Mouse (Mus musculus): ENCODE data around the gene Gm8126. TPM values are rescaled to one million over a fixed set of nuclear protein-coding genes. Genes with fewer than 3 reads are reported as not detected.

Gm8126 gene
- 38.8 TPM for polyA plus RNA-seq (2014; fragmentation: Illumina TruSeq; extraction: RNeasy Lipid Tissue Mini Kit (QIAGEN cat#74804); ENCODE audit: low read depth, low replicate concordance)

DNA sequence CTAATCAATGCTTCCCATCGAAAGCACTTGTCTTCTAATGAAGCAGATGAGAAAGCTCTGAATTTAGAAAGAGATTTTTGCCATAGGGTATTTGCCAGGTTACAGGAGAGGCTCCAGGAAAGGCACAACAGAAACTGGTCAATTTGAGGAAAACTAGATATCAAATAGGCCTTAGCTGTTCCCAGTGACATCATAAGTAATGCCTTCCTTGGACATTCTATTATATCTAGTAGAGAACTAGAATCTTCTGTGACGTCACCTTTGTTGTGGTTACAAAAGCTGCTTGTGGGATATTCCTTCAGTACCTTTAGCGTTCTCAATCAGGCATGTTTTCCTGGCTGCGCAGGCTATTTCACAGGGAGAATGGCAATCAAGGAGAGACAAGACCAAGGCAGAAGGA is at the start of gene Gm8126:
Gene Gm8126, plus strand, starts transcription at position 301 of the 400 bp plus-strand sequence.

DNA sequence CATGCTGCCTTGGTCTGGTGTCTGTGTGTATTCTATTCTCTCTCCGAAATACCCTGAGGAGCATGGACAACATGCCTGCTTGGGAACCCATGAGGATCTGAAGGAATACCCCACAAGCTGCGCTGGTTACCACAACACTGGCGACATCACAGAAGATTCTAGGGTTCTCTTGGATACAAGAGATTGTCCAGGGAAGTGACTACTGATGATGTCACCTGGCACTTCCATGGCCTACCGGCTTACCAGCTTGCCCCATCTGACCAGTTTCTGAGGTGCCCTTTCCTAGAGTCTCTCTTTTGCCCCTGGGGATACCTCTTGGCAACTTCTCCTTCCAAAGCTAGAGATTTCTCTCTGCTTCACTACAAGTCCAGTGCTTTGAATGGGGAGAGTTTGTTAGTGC is 23.2 kb upstream of the Gm8126 start, which contains the start of gene Gm8122:
Gene Gm8122, minus strand, starts transcription at position 101 of the 400 bp plus-strand sequence.

DNA sequence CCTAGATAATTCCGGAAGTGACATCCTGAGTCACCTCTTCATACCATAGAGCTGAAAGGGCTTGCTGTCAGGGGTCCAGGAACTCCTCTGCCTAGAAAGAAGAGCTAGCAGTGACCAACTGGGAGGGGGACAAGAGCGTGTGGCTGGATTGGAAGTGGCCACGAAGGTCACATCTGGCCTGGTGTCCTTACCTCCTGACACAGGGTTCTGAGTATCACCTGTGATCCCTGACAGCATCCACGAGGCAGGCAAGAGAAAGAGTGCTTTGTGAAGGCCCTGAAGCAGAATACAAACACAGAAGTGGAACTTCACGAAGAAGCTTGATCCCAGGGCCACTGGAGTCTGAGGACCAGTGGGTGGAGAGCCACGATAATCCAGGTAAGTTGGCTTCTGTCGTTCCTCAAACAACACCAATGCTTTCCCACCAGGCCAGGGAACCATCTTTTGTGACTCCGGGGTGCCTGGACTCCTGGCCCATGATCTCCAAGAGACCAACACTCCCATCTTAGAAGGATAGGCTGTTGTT is 16.6 kb downstream of the Gm8126 start, which contains the start of gene Gm9732:
Gene Gm9732, plus strand, starts transcription at position 51 of the 526 bp plus-strand sequence.

DNA sequence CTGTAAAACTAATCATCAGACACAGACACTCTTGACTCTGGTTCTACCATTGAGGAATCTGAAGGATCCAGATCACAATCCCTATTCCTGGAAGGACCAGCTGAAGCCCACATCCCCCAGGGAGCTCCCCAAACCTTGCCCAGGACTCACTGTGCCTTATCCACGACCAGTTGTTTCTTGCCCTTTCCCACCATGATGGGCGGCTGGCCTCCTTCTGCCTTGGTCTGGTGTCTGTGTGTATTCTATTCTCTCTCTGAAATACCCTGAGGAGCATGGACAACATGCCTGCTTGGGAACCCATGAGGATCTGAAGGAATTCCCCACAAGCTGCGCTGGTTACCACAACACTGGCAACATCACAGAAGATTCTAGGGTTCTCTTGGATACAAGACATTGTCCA is 35.1 kb downstream of the Gm8126 start, which contains the start of gene Gm8127:
Gene Gm8127, minus strand, starts transcription at position 330 of the 400 bp plus-strand sequence.

Other genes with a start within 250 kb of the Gm8126 start
- 173 TPM for gene Gm10376, start 243.0 kb upstream of the Gm8126 start, polyA plus RNA-seq (2014; fragmentation: Illumina TruSeq; extraction: RNeasy Lipid Tissue Mini Kit (QIAGEN cat#74804); ENCODE audit: low read depth, low replicate concordance)
- gene Gm8094, start 182.0 kb upstream of the Gm8126 start, polyA plus RNA-seq (2014; fragmentation: Illumina TruSeq; extraction: RNeasy Lipid Tissue Mini Kit (QIAGEN cat#74804); ENCODE audit: low read depth, low replicate concordance) = 3.6 TPM
- 9.7 TPM for gene Gm8104, start 158.0 kb upstream of the Gm8126 start, polyA plus RNA-seq (2014; fragmentation: Illumina TruSeq; extraction: RNeasy Lipid Tissue Mini Kit (QIAGEN cat#74804); ENCODE audit: low read depth, low replicate concordance)
- gene Gm7233, start 78.8 kb upstream of the Gm8126 start, polyA plus RNA-seq (2014; fragmentation: Illumina TruSeq; extraction: RNeasy Lipid Tissue Mini Kit (QIAGEN cat#74804); ENCODE audit: low read depth, low replicate concordance) = 3.2 TPM
- 0.85 TPM for gene Gm8122, start 23.3 kb upstream of the Gm8126 start, polyA plus RNA-seq (2014; fragmentation: Illumina TruSeq; extraction: RNeasy Lipid Tissue Mini Kit (QIAGEN cat#74804); ENCODE audit: low read depth, low replicate concordance)
- gene Gm9732, start 16.4 kb downstream of the Gm8126 start, polyA plus RNA-seq (2014; fragmentation: Illumina TruSeq; extraction: RNeasy Lipid Tissue Mini Kit (QIAGEN cat#74804); ENCODE audit: low read depth, low replicate concordance) = 40.3 TPM
- gene Gm8127, start 35.2 kb downstream of the Gm8126 start, polyA plus RNA-seq (2014; fragmentation: Illumina TruSeq; extraction: RNeasy Lipid Tissue Mini Kit (QIAGEN cat#74804); ENCODE audit: low read depth, low replicate concordance) = 7.0 TPM
- gene 1700001F09Rik, start 89.2 kb downstream of the Gm8126 start, polyA plus RNA-seq (2014; fragmentation: Illumina TruSeq; extraction: RNeasy Lipid Tissue Mini Kit (QIAGEN cat#74804); ENCODE audit: low read depth, low replicate concordance) = 603 TPM
- 7.0 TPM for gene Gm8138, start 157.7 kb downstream of the Gm8126 start, polyA plus RNA-seq (2014; fragmentation: Illumina TruSeq; extraction: RNeasy Lipid Tissue Mini Kit (QIAGEN cat#74804); ENCODE audit: low read depth, low replicate concordance)